Mouse (Mus musculus): Measurements from ENCODE around the gene Apol6.
A peak's percentile ranks its signal among the peaks of the same experiment; 100 is the strongest.

Apol6 gene

DNA sequence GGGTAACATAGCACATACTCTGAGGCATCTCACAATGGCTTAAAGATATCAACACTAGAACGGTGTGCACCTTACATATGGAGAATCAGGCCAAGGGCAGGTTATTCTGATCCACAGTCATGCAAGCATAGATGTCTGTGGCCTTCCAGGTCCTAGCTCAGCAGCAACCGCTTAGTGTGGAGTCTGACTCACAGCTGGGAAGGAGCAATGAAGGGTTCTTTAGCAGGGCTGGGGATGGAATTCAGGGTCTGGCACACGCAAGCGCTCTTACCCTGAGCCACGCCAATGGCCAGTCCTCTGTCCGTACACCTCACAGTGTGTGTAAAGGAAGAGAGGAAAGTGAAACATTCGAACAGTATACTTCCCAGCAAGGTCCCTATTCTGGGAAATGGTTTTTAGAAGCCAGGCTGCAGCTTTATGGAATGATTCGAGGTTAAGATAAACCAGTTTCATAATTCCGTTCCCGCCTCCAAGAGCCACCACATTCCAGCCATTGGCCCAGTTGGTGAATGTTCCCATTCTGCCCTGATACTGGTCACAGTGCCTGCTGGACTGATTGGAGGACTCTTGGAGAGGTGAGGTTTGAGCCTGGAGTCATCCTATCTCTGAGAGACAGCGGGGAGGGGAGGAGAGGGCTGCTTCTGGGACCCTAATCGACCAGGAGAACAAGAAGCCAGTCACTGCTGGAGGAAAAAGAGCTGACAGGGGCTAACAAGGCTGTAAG, at the start of gene Apol6:
Apol6 (plus strand) TSS at position 133 of the 724 bp plus-strand sequence.
- no peak for DNase-seq

DNA sequence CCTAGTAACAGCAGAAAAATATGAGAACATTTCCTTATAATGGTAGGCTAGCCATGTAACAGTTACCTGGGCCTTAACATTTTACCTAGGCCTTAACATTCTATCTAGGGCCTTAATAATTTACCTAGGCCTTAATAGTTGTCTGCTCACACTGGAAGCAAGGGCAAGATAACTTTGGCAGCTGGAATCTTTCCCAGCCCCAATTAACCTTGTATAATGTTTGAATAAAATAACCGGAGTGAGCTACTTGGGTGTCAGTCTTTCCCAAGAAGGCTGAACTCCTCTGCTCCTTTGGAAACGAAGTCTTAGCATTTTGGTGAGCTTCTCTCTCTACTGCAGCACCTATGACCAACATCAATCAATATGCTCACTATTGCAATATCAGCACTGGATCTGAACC, 46.5 kb upstream of the Apol6 start:
- peak; percentile 40 for DNase-seq

DNA sequence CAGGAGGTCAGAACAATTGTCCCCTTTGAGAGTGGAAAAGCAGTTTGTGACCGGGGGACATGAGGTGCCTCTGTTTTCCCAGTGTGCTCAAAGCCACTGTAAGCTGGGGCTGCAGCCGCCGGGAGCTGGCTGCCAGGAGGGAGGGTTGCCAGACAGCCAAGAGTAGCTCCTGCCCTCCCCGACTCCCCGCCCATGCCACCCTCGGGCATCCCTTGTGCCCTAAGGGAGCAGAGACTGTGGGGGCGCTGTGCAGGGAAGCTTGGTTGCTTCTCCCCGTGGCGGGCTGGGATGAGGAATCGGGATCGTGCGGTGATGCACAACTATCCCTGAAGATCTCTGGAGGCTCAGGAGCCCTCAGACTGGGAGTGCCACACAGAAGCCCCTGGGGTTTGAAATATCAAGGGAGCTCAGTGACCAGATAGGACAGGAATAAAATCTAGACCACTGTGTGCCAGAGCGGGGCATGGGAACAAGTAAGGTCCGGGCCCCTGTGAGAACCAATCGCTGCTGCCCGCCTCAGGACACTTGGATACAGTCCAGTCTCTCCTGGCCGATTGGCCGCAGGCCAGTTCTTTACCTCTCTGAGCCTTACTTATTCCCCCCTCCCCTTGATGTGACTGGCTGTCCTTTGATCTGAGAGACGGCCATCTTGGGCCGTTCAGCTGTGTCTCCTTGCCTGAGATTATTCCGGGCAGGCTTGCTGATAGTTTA, 45.5 kb upstream of the Apol6 start:
- peak; percentile 46 for DNase-seq

DNA sequence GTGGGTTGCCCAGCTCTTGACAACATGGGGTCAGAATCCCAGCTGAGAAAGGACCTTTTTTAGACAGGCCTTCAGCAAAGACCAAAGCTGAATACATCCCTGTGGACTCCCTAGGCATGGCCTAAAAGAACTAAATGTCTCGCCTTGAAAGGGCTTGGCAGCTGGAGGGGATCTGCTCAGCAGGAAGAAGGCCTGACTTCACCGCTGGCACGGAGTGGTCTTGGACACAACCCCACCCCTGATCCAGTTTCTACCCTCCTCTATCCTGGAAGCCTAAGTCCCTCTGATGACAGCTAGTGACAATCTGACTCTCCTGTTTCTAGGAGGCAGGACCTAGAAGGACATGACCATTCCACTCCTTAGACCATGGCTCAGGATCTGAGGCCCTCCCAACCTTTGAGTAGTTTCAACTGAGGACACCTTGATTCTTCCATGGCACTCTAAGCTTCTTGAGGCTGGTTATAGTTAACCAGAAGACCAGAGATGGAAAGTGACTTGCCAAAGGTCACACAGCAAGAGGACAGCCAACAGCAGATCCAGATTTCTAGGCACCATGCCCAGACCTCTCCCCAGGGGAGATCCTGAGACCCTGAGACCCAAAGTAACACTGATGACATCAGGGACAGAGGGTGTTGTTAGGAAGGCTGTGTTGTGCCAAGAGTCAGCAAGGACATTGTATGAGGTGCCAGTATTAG, 41.2 kb upstream of the Apol6 start:
- DNase-seq = no peak

DNA sequence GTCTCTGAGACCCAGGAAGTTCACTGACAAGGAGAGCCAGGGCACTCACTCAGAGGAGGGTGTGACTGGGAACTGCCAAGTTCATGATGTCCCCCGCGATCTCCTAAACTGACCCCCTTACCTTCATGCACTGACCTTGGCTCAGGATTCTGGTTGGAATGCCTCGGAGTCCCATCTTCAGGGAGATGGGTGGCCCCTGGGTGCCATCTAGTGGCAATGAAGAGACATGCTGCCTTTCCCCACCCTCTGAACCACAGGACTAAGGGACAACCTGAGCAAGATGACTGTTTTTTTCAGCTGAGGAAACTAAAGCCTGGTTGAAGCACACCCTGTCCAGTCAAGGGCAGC, 40.7 kb upstream of the Apol6 start:
- DNase-seq = peak; percentile 43

DNA sequence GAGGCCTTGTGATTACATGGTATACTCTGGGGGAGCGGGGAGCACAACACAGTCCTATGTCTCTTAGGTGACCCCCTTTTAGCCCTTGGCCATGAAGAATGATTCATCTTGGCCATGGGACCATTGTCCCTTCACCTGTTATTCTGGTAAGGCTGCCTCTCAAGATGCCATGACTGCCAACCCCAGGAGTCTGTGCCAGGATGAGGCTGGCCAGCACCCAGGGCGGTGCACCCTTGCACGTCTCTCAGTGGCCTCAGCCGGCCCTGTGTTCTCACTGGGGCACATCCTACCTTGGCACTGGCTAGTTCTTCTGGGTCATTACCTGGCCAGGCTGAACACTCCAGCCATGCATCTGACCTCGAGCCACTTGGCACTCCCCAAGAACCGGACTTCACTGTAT, 35.7 kb upstream of the Apol6 start:
- DNase-seq = peak; percentile 71

DNA sequence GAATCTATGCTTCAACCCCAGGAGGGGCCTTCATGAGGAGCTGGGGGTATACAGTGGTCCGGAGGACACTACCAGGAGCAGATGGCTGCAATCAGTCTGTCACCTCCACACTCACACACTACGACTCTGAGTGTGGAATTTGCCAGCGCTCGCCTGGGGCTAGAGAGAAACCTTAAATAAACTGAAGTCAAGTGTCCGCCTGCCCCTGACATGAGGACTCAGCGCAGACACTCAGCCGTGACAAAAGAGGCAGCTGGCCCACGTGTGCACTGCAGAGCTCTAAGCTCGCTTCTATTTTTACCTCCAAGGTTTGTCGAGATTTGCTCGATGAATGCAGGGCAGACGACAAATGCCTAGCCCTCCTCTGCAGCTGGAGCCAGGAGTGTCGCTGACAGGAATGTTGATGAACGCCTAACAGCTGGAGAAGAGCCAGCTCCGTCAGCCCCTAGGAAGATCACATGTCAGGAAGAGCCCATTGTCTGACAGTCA, 30.7 kb upstream of the Apol6 start:
- DNase-seq = peak; percentile 46

DNA sequence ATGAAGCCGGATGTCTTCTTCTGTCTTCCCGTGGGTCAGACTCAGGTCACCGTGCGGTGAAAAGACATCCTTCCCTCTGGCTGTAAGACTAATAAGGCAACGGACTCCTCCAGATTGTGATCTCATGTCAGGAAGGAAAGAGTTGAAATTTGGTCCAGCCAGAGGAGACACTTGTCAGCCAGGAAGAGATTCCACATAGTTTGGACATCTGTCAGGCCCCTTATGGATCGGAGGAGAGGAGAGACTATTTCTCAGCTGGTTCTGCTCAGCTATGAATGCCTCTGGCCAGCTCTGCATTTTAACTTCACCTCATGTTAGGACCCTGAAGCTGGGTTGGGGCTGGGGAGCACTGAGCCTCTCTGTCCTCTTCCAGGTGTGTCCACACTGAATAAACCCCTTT, 30.1 kb upstream of the Apol6 start:
- no peak for DNase-seq

DNA sequence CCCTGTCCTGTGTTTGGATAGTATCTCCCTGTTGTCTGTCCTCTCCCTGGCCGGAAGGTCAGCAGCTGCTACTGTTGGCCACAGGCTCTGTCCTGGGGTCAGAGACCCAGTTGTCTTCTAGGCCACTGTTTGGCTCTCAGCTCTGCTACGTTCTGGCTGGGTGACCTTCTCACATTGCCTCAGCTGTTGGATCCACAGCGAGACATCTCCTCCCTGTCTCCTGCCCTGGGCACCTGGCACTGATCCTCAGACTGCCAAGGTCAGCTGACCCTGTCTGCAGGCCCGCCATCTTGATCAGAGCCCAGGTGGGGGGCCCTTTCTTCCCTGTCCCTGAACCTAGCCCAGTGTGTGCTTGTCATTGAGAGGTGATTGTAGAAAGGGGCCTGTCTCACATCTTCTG, 29.5 kb upstream of the Apol6 start:
- DNase-seq = no peak

DNA sequence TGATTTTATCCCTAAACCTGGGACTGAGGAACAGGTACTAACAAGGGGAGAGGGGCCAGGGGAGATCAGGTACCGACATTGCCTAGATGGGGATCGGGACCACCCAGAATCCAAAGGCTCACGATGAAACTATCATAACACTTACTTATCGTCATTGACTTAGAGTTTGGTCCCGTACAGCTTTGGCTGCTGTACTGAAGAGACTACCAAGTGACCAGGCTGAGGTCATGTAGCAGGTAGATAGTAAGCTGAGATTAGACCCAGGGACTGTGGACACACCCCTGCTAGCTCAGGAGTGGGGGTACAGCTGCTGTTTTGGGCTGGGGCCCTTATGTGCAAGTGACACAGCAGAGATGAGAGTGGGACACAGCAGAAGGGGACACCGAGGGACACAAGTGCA, 28.0 kb upstream of the Apol6 start:
- DNase-seq = no peak

DNA sequence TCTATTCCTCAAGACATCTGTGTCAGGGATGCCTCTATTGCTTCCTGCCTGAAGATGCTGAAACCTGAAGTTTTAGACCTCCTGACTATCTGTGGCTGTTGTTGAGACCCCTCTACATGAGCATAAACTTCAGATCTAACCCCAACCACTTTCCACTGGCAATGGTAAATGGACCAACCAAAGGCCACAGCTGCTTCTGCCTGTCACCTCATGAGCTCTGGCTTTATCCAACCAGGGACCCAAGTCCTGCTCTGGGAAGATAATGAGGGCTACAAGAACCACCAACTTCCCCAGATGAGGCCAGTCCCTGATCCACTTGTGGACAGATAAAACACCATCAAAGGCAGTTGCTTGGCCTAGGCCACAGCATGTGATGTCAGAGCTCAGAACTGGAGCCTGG, 26.6 kb upstream of the Apol6 start:
- DNase-seq = no peak

DNA sequence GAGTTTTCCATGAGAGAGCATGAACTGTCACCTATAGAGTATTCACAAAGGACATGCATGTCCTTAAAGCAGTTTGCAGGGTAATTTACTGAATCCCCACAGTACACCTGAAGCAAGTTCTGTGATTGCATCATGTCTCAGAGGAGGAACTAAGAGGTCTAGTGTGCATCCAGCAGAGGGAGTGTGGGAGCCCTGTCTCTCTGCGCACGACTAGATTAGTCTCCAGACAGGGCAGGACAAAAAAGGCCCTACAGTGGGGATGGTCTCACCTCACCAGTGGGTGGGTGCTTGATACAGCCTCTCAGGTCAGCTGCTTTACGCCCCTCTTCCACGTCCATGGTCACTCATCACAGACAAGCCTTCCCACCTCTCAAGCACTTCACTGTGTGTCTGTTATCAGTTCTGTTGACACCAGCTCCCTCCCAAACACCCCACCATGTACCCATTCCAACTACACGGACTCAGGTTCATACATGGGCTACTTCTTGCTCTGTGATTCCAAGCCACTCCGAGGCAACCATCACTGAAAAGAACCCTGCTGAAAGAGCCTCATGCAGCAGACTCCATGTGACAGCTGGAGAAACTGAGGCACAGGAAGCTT, 25.7 kb upstream of the Apol6 start:
- DNase-seq = no peak

DNA sequence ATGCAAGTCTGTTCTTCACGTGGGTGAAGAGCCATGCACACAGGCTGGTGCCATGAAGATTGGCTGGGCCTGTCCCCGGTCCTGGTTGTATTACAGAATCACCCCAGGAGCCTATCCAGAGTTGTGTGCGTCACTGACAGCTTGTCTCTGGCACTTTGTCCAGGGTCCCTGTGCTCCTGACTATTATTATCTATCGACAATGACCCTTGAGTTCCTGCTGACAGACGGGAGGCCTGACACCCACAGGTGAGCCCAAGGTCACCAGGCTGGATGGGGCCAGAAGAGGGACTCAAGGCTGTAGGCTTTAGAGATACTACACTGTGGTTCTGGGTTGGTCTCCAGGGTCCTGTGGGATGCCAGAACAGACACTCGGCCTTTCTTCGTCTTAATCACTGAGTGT, 25.0 kb upstream of the Apol6 start:
- DNase-seq = no peak

DNA sequence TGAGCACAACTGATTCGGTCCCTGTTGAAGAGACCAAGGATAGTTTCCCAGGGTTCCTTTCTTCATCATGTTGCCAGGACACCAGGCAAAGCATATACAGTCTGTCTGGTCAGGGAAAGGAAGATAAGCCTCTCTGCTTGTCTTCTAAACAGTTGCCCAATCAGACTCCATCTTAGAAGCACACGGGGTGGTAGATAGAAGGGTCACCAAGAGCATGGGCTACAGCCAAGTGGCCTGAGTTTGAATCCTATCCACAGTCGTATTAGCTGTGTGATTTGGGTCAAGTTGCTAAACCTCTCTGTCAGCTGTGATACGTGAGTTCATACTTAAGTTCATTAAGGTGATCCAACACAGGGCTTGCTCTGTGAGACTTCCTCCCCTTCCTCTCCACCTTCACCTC, 24.4 kb upstream of the Apol6 start:
- no peak for DNase-seq

DNA sequence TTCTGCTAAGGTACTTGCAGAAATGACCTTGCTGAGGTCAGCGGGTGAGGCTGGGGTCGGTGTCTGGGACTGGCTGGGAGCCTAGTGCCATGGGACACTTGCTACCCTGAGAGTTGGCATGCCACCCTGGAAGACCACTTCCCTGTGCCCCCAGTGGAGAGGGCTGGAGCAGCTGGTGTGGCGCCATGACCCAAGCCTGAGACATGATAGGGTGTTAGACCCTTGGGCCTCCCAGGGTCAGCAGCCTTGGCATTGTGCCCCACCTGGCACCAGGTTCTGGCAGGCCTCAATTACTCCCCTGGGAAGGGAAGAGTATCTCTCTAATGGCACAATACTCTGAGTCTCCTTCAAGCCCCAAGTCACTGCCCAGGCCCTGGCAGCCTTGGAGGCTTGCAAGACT, 23.5 kb upstream of the Apol6 start:
- no peak for DNase-seq

DNA sequence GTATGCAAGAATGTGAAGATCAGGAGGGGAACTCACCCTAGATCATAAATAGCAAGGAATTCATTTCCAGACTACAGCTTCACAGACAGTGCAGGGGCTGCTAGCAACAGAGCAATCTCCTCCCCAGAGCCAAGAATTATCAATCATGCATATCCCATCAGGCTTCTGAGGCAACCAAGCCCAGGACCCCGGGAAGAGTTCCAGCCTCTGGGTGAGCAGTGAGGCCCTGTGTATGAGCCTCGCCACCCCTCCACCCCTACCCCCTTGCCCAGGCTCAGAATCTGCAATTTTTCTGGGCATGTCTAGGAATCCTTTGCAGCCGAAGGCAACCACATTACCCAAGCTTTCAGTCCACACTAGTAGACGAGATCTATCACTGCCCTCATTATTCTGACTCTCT, 22.7 kb upstream of the Apol6 start:
- no peak for DNase-seq

DNA sequence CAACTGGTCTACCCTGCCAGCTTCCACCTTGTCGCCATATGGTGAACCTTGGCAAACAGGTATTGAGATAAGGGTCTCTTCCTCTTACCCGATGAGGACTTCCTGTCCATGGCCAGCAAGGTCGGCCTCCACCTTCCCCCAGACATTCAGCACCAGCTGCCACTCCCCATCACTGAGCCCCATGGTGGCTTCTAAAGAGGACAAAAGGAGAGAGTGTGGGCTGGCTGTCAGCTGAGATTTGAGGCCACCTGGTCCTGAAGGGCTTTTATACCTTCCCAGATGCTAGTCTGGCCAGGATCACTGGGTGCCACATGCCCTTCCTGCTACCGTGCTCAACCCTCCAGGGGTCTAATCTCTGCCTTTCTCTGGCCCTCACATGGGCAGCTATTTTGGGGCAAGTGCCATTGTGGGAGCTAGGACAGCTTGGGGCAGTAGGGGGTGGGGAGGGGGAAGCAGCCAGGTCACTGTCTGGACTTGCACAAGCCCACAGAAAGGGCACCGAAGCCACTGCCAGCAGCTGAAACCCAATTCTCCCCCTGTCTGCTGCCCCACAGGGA, 22.1 kb upstream of the Apol6 start:
- DNase-seq = no peak

DNA sequence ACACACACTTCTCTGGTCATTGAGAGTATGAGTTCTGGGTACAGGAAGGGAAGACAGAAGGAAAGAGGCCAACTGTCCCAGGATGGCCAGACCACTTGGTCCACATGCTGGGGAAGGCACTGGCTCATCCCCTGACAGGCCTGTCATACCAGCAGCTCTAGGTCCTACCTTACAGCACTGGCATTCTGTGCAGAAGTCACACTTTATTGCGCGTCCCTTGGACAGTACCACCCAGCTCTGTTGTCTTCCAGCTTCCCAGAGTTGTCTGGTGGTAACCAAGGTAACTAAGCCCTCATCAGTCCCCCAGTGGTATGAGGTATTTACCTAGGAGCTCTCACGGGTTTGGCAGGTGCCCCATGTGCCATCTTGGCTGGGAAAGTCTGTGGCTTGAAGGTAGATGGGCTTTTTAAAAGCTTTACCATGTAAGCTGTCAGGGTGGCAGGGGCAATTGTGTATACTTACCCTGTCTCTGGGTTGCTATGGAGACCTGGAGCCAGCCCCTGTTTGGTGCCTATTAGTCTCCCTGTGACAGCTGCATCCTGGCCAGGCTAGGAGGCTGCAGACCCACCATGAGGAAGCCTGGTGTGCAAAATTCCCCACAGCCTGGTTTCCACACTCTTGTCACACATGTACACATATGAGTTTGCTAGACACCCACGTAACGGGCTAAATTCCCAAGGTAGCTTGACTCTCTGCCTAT, 18.5 kb upstream of the Apol6 start:
- DNase-seq = no peak

DNA sequence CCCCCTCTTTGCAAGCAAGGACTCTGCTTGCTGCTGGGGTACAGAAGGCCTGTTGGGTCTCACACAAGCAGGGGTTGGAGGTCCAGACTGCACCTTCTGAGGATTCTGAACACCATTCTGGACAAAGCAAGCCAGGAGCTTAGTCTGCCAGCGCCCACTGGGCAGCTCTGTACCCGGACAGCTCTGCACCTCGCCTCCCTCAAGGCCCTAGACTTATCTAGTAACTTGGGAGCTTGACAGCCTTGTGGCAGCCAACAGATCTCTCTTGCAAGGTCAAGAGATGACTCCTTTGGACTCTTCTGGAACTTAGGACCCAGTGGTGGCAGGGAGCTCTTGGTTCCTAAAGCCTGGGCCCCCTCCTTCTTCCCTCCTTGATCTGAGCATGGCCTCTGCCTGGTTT, 17.4 kb upstream of the Apol6 start:
- DNase-seq = no peak

DNA sequence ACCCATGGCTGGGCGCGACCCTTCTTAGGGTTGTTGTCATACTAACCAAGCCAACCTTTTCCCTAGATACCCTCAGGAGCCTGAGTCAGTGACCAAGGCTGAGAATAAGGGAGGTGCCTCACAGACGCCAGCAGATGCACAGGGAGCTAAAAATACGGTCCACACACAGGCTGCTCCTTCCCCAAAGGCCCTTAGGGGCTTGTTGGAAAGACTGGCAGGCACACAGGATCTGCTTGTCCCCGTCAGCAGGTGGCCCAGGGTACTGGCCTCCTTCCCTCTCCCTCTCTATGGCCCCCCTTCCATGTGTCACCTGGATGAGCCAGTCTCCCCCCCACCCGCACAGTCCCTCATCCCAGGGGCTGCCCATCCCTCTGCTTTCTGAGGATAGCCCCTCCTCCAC, 16.9 kb upstream of the Apol6 start:
- DNase-seq = no peak

DNA sequence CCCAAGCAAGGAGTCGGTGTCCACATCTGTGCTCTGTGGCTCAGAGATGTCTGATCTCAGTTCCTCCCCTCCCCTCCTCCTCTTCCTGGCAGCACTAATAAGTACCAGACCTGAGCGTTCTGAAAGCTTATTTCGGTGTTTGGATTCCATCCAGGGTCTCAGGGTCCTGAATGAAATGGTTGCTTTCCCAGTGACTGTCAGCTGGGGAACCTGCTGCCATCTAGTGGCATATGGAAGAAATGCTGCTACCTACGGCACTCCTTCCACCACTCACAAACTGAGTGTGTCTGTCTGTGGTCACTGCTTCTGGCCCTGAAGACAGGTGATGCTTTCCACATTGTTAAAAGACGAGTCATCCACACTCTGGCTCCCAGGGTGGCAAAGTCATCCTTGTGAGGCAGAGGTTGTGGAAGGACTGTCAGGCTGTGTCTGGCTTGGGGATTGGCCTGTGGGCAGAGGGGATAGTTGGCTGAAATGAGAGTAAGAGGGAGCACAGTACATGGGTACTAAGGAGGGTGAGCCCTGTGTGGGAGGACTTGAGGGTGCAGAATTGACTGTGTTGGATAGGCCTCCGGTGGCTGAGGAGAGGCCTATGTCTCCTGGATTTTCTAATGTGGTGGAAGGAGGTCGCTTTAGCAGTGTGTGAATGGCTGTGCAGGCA, 15.1 kb upstream of the Apol6 start:
- DNase-seq = peak; percentile 31

DNA sequence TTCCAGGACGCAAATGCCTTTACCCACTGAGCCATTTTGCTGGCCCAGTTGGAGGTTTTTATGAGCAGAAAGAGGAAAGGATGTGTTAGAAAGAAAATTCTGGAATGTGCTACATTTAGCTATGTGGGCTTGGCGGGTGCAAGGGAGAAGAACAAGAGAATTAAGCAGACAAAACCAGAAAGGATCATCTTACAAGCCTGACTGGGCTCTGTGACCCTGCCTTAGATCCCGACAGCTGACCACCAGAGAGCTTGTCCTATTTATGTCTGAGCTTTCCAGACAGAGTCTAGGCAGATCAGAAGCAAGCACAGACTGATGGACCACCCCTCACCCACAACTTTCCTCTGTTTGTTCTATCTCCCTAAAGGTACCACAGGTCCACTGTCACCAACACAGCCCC, 13.3 kb upstream of the Apol6 start:
- DNase-seq = no peak
